Mouse (Mus musculus): Measurements from ENCODE around the gene Gspt1.
"Not testable (repeated sequence)": the region's sequence is repeated elsewhere in the genome, so short reads cannot be mapped to it uniquely, and the experiment has no call there.

Gene Gspt1

DNA sequence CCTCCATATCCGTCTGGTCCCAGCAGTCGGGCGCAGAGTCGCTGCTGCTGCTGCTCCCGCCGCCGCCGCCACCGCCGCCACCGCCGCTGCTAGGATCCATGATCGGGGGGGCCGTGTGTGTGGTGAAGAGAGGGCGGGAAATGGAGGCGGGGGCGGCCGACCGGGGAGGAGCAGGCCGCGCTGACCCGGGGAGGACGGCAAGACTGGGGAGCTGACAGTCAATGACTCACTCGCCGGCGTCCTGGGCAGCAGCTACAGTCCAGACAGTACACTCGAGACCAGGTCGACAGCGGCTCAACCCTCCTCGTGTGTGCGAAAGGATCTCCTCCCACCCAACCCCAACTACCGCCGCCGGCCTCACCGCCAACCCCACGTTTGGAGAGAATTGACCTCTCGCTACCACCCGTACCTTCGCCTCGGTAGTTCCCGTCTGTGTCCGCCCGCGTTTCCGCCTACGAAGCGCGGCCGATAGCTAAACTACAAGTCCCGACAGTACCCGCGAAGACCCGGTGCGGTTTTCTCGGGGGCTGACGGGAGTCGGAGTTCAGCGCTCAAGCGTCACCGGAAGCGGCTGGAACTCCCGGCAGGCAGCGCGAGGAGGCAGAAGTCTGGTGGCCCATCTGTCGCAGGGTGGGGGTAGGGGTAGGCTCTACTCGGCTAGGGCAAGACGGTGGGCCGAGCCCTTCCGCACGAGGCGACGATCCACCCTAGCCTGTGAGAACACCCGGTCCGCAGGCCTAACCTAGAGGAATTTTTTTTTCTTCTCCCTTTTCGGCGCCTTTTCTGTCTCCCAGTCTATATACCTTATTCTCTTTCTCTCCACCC is at the start of gene Gspt1:
Gene Gspt1 (minus strand): TSS at position 428 of the 825 bp plus-strand sequence.
- peak; percentile 98 for DNase-seq (ENCODE audit: low read depth, low spot score)

DNA sequence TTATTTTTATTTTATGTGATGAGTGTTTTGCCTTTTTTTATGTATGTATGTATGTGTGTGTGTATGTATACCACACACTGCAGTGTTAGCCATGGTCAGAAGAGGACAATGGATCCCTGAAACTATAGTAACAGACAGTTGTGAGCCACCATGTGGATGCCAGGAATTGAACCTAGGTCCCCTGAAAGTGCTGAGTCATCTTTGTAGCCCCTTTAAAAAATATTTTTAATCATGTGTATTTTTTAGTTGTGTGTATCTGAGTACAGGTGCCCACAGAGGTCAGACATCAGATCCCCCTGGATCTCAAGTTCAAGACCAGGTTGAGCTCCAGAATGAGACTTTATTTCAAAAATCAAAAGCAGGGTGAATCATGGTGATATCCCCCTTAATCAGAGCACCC is 49.6 kb upstream of the Gspt1 start:
- DNase-seq (ENCODE audit: low read depth, low spot score) = no peak

- peak; percentile 43 for DNase-seq (ENCODE audit: low read depth, low spot score)
Observed at GRCm38 (mm10) chr16:11297700-11298099, 43.6 kb upstream of the Gspt1 start.

DNA sequence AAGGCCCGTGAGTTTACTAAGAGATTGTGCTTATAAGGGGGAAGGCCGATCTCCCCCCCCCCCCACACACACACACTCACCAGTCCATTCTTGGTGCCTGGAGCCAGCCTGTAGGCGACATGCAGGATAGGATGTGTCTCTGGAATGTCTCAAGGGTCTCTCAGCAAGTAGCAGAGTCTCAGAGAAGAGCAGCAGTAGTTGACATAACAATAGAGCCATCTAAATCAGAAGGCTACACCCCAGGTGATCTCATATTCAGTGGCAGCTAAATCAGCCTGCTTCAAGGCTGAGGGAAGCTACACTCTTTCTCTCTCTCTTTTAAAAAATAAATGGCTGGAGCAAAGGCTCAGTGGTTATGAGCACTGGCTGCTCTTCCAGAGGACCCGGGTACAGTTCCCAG is 41.5 kb upstream of the Gspt1 start:
- DNase-seq (ENCODE audit: low read depth, low spot score) = not testable (repeated sequence)

DNA sequence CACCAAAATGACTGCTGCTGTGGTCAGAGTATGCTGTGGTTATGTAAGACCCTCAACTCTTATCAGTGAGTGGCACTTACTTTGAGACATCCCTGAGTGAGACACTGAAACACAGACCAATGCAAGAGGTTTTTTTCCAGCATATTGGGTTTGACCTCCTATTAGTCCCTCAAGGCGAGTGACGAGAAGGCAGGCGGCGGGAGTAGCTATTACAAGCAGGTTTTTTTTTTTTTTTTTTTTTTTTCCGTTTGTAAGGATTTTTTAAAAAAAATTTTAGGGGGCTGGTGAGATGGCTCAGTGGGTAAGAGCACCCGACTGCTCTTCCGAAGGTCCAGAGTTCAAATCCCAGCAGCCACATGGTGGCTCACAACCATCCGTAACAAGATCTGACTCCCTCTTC is 34.7 kb upstream of the Gspt1 start:
- DNase-seq (ENCODE audit: low read depth, low spot score) = not testable (repeated sequence)

DNA sequence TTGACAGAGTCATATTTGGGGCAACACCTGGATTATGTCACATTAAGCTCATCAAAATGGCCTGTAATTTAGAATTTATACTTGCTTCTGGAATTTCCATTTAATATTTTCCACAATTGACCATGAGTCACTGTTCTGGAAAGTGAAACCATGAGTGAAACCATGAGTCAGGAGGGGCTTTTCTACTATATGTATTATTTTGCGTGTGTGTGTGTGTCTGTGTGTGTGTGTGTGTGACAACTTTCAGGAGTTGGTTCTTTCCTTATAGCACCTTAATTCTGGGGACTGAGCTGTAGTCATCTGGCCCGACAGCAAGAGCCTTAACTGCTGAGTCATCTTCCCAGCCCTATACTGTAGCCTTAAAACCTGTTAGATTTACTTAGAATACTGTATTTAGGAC is 31.8 kb upstream of the Gspt1 start:
- DNase-seq (ENCODE audit: low read depth, low spot score) = no peak

DNA sequence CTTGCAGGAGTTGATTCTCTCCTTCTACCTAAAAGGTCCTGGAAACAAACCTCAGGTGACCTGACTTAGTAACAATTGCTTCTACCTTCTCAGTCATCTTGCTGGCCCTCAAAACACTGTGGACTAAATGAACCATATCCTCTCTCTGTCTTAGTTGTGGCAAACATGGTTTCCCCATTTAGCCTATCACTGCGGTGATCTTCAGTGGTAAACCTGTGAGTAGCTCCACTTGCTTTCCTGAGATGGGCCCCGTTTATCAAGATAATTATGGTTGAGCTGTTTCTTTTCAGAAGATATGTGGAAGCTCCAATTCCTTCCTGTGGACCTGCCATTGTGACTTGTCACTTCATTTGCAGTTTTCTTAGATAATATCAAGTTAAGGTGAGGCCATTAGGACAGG is 30.8 kb upstream of the Gspt1 start:
- no peak for DNase-seq (ENCODE audit: low read depth, low spot score)

DNA sequence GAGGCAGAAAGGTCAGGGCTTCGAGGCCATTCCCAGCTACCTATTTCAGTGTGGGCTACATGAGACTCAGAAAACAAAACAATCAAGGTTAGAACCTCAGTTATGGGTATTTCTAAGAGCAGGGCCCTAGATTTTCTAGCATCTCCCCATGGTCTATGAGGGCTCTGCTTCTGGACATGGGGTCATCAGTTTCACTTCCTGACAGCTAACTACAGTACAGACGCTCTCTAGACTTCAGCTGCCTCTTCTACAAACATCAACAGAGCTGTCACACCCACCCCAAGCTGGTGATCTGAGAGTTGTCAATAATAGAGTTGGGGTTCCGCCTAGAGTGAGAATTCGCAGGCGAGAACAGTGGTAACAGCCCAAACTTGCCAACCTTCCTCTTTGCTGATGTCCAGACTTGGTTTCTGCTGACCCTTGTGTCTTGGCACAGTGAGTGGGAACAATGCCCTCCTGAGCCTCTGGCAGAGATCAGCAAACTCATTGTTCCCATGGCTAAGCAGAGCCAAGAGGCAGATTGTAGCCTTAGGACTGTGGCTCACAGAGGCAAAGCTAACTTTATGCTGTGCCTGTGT is 28.6 kb upstream of the Gspt1 start:
- no peak for DNase-seq (ENCODE audit: low read depth, low spot score)

- DNase-seq (ENCODE audit: low read depth, low spot score) = peak; percentile 49
Observed at GRCm38 (mm10) chr16:11278778-11279177, 24.7 kb upstream of the Gspt1 start.

DNA sequence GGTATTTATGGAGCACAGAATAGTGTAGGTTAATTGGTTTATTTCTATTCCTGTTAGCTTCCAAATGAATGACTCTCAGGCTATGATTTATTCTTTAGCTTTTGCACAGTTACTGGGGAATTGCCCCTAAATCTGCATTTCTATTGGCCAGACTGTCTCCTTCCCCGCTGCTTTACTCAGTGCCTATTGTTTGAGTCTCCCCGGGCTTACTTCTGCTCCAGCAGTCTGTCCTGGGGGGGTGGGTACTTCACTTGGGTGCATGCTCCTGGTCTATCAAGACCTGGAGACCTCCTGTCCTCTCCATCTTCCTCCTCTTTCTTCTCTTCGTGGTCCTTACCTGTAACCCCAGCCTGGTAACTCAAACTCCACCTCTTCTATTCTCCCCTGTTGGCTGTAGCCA is 22.8 kb upstream of the Gspt1 start:
- DNase-seq (ENCODE audit: low read depth, low spot score) = no peak

DNA sequence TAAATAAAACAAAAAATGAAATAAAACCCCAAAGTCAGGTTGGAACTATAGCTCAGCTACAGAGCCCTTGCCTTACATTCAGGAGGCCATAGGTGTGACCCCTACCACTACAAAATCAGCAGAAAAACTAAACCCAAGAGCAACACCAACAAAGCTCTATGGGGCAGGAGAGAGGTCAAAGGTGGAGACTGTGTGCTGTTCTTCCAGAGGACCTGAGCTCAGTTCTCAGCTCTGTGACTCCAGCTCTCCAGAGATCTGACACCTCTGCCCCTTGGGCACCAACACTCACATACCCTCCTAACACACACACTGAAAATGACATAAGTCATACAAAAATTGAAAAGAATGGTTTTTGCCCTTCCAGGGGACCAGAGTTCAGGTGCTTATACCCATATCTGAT is 16.9 kb upstream of the Gspt1 start:
- DNase-seq (ENCODE audit: low read depth, low spot score) = no peak

- DNase-seq (ENCODE audit: low read depth, low spot score) = no peak
Observed at GRCm38 (mm10) chr16:11270642-11271041, 16.5 kb upstream of the Gspt1 start.

DNA sequence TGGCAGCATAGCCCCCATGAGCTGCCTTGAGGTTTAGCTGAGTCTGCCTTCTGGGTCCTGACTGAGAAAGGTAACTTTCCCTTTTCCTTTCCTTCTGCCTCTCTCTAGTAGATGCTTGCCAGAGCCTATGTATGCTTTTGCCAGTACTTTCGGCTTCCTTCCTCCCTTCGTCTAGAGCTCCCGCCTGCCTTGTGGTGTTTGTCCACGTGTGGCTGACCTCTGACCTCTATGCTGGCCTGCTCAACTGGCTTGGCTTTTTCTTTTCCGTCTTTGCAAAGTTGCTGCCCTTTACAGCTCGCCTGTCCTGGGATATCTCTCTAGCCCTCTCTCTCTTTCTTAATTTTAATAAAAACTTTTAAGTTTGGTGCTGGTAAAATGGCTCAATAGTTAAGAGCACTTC is 15.7 kb upstream of the Gspt1 start:
- no peak for DNase-seq (ENCODE audit: low read depth, low spot score)

DNA sequence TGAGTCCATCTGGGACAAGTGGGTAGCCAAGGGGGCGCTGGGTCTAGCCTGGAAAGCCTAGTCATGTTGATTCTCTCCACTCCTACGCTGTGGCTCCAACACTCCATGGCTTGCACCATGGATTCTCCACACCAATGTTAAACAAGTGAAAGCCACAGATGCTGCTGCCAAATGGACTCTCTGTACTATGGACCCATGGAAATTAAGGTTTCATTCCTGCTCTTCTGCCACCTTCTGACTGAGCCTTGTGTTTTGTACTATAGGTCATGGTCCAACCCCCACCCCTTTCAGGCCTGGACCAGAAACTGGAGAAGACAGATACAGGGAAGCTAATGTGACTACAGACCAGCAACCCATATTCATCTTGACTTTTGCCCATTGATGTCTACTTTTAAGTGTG is 12.4 kb upstream of the Gspt1 start:
- no peak for DNase-seq (ENCODE audit: low read depth, low spot score)

DNA sequence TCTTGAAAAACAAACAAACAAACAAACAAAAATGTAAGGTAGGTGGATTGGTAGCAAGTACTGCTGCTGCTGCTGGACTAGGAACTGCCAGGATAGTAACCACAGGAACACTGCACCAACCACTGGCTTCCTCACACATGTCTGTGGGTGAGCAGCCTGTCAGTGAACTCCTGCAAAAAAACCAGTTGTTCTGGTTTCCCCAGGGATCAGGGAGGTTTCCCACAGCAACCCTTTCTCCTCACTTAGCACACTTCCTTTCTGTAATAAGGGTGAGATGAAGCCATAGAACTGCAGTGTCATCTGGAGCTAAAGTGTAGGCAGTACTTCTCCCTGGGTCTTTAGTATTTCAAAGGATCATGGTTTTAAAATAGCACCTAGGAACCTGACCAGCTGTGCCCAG is 9.1 kb upstream of the Gspt1 start:
- no peak for DNase-seq (ENCODE audit: low read depth, low spot score)

GRCm38 (mm10) chr16:11254723-11255164 is 619 bp upstream of the Gspt1 start:
- DNase-seq (ENCODE audit: low read depth, low spot score) = no peak

DNA sequence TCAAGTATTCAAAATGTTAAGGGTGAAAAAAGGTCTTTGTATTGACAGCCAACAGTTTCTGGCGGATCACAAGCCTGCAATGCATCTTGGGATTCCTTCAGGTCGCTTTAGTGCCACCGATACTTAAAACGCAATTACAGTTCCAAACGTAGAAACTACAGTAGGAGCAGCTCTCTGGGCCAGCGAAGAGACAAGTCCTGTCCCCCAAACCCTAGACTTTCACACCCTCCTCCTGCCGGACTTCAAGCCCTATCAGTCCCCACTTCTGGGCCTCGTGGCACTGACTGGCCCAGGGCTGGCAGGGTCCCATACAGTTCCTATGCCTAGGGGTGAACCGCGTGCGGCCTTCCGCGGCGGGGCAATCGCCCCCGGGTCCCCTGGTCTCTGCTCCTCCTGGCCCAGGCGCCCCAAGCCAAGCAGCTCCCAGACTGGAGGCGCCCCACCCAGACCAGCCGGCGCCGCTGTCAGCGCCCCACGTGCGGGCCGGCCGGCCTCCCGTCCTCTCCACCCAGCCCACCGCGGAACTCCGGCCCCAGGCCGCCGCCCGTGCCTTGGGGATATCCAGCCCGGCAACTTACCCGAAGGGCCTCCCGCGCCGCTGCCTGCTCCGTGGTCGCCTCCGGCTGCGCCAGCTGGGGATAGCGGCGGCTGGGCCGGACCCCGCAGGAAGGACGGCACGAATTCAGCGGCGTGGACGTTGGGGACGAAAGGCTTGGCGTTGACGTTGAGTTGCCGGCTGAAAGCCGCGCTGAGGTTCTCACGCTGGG is 877 bp downstream of the Gspt1 start:
- no peak for DNase-seq (ENCODE audit: low read depth, low spot score)

- DNase-seq (ENCODE audit: low read depth, low spot score) = no peak
Observed at GRCm38 (mm10) chr16:11247791-11248190, 6.3 kb downstream of the Gspt1 start.

DNA sequence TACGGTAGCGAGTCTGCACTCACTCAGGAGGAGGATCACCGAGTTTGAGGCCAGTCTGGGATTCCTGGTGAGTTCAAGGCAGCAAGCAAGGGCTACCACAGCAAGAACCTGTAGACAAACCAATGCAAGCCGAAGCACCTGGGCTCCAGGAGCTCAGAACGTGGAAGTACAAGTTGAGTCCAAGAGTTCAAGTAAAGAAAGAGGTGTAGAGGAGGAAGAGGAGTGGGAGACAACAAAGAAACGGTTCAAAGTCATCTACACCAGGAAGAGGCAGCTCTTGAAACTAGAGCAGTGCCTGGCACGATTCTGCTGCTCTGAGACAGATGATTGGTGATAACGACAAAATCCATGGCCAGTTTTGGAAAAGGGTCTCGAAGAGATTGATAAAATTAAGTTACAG is 8.4 kb downstream of the Gspt1 start:
- DNase-seq (ENCODE audit: low read depth, low spot score) = no peak

DNA sequence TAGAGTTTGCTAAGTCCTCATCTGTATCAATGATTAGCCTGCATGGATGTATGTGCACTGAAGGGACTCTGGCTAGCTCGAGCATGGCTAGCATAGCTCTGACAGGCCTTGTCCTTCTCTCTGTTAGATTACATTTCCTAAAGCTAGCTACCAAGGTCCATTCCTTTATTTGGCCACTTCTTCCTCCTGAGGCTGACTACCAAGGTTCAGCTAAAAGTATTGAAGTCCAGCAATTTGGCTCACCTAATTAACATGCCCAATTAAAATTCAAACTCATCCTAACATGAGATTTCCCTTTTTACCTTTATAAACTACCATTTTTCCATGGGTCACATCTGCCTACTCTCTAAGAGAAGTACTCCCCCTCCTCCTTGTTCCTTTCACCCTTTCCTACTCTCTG is 11.7 kb downstream of the Gspt1 start:
- DNase-seq (ENCODE audit: low read depth, low spot score) = no peak

DNA sequence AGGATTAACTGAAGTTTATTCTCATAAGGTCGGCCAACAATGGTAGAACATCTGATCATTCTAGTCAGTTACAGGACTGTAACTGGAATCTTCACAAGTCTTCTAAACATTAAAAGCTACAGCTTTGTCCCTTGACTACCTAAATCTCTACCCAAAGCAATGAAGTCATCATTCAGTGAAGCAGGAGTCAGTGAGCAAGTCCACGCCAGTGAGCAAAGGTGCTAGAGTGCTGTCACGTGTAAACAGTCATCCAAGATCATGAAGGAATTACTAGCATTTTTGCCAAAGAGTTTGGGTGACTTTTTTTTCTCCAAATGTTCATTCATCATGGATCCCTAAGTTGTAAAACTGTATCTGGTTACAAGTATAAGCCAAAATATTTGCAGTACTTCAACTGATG is 36.3 kb downstream of the Gspt1 start:
- DNase-seq (ENCODE audit: low read depth, low spot score) = no peak

GRCm38 (mm10) chr16:11203600-11204390 is 50.3 kb downstream of the Gspt1 start:
- no peak for DNase-seq (ENCODE audit: low read depth, low spot score)

All from retina, postnatal 7 days (tissue).